Mouse (Mus musculus): ENCODE data around the gene H2afy2. TPM values are rescaled to one million over a fixed set of nuclear protein-coding genes. Genes with fewer than 3 reads are reported as not detected.

H2afy2 gene
- total and polyA plus RNA-seq, 3 experiments: 0.20 TPM; not detected in 2

- H3K4me1 ChIP-seq (ENCODE audit: control insufficient read depth in 1 of 2, insufficient read depth in 2 of 2): peaks cover 5 to 16% of the 10 kb centered on the region in 2 experiments; a peak in 3 of 4 replicates
- no peaks in the 10 kb centered on the region for H3K27me3 ChIP-seq (replicated peaks)
- no peaks in the 10 kb centered on the region for H3K79me2 ChIP-seq (replicated peaks; ENCODE audit: control insufficient read depth, extremely low read depth, insufficient read depth, poor library complexity, severe bottlenecking)
- H3K27ac ChIP-seq (ENCODE audit: insufficient read depth, low read depth): no peak overlapping the region
- DNase-seq (ENCODE audit: extremely low read depth): no peak
- no peak overlapping the region for H3K4me2 ChIP-seq (ENCODE audit: insufficient read depth, low read depth, poor library complexity, severe bottlenecking)
- H3K9me3 ChIP-seq (replicated peaks; ENCODE audit: low read length): no peaks in the 10 kb centered on the region
- dilution Hi-C loops (cut with MboI; ENCODE audit: extremely low pct_ligation_motif_present, extremely low pct_unique_long_range_greater_than_20kb, low sequenced_read_pairs) (no loop called here), in situ Hi-C loops (cut with MboI; ENCODE audit: low pct_ligation_motif_present, low pct_unique_long_range_greater_than_20kb, low sequenced_read_pairs) (no loop called here)
- no peak overlapping the region for H3K4me3 ChIP-seq (replicated peaks in 1 of 3; ENCODE audit: low read depth in 2 of 3, low read length in 2 of 3, poor library complexity in 1 of 3)
- no peak overlapping the region for H3K9ac ChIP-seq (ENCODE audit: insufficient read depth, low read depth)
- H3K36me3 ChIP-seq (replicated peaks in 1 of 2; ENCODE audit: control insufficient read depth in 1 of 2, insufficient read depth in 1 of 2, low read length in 1 of 2): peaks cover 32 to 72% of the 10 kb centered on the region in 2 experiments
- TF ChIP-seq NELFE (IDR thresholded peaks at IDR 0.05; ENCODE audit: low read depth, low read length) (no peak), POLR2AphosphoS2 (IDR thresholded peaks at IDR 0.05; ENCODE audit: low read depth, low read length) (0 out of 2 replicates have a peak, but pooled peaks have one; percentile 40)
Measured at GRCm38 (mm10) chr10:61693563-61693962, 90.4 kb downstream of the H2afy2 start.

DNA sequence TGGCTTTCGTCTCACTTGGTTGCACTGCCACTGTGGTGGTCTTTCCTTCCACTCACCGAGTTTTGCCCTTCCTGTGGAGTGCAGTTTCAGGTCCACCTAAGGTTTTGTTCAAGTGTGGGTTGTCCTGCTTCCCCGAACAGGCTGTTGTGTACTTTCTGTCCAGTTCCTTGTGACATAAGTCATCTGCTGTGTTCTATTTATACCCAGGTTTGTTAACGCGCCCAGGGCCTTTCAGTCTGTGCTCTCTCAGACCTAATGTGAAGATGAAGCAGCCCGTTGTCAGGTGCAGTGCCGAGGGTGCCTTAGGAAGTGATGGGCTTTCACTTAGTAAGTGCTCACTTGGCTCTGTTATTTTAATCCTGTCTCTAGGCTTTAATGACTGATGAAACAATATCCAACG, 94.5 kb downstream of the H2afy2 start:
- dilution Hi-C loops (cut with MboI; ENCODE audit: extremely low pct_ligation_motif_present, extremely low pct_unique_long_range_greater_than_20kb, low sequenced_read_pairs) (no loop called here), in situ Hi-C loops (cut with MboI; ENCODE audit: low pct_ligation_motif_present, low pct_unique_long_range_greater_than_20kb, low sequenced_read_pairs) (no loop called here)
- peaks cover 4% of the 10 kb centered on the region for H3K79me2 ChIP-seq (replicated peaks; ENCODE audit: control insufficient read depth, extremely low read depth, insufficient read depth, poor library complexity, severe bottlenecking)
- no peak overlapping the region for H3K4me3 ChIP-seq (replicated peaks in 1 of 3; ENCODE audit: low read depth in 2 of 3, low read length in 2 of 3, poor library complexity in 1 of 3)
- no peak overlapping the region for H3K27ac ChIP-seq (ENCODE audit: insufficient read depth, low read depth)
- H3K36me3 ChIP-seq (replicated peaks in 1 of 2; ENCODE audit: control insufficient read depth in 1 of 2, insufficient read depth in 1 of 2, low read length in 1 of 2): peaks cover 60 to 87% of the 10 kb centered on the region in 2 experiments
- no peaks in the 10 kb centered on the region for H3K4me1 ChIP-seq (ENCODE audit: control insufficient read depth in 1 of 2, insufficient read depth in 2 of 2)
- no peaks in the 10 kb centered on the region for H3K9me3 ChIP-seq (replicated peaks; ENCODE audit: low read length)
- H3K27me3 ChIP-seq (replicated peaks): no peaks in the 10 kb centered on the region
- H3K9ac ChIP-seq (ENCODE audit: insufficient read depth, low read depth): no peak overlapping the region
- no peak for DNase-seq (ENCODE audit: extremely low read depth)
- H3K4me2 ChIP-seq (ENCODE audit: insufficient read depth, low read depth, poor library complexity, severe bottlenecking): no peak overlapping the region
- TF ChIP-seq GABPA (IDR thresholded peaks at IDR 0.05; ENCODE audit: insufficient replicate concordance, low read depth, low read length) (no peak), CHD2 (IDR thresholded peaks at IDR 0.05; ENCODE audit: low read length) (no peak), MAZ (IDR thresholded peaks at IDR 0.05; ENCODE audit: low read depth, low read length) (no peak), ZKSCAN1 (IDR thresholded peaks at IDR 0.05; ENCODE audit: borderline replicate concordance, low read depth, low read length) (no peak), NRF1 (IDR thresholded peaks at IDR 0.05; ENCODE audit: low read depth, low read length) (no peak)

Other genes starting within 250 kb of the H2afy2 start
- not detected in 2 replicates for gene Npffr1, start 188.7 kb downstream of the H2afy2 start, total RNA-seq (2012; rRNA removed)
- gene Npffr1, start 188.7 kb downstream of the H2afy2 start, total RNA-seq (2014; rRNA removed): not detected in 2 replicates
- gene Npffr1, start 188.7 kb downstream of the H2afy2 start, polyA plus RNA-seq (2012; ENCODE audit: insufficient read length, low read depth): not detected in 2 replicates
- gene Ppa1, start 135.6 kb downstream of the H2afy2 start, total RNA-seq (2012; rRNA removed): 178 and 257 TPM in 2 replicates
- 337 and 352 TPM in 2 replicates for gene Ppa1, start 135.6 kb downstream of the H2afy2 start, total RNA-seq (2014; rRNA removed)
- gene Ppa1, start 135.6 kb downstream of the H2afy2 start, polyA plus RNA-seq (2012; ENCODE audit: insufficient read length, low read depth): 249 and 250 TPM in 2 replicates
- gene Sar1a, start 103.8 kb downstream of the H2afy2 start, total RNA-seq (2012; rRNA removed): 97.1 and 121 TPM in 2 replicates
- gene Sar1a, start 103.8 kb downstream of the H2afy2 start, total RNA-seq (2014; rRNA removed): 184 and 187 TPM in 2 replicates
- 128 and 166 TPM in 2 replicates for gene Sar1a, start 103.8 kb downstream of the H2afy2 start, polyA plus RNA-seq (2012; ENCODE audit: insufficient read length, low read depth)
- gene Tysnd1, start 88.6 kb downstream of the H2afy2 start, total RNA-seq (2012; rRNA removed): 38.9 and 39.4 TPM in 2 replicates
- 20.5 and 23.2 TPM in 2 replicates for gene Tysnd1, start 88.6 kb downstream of the H2afy2 start, total RNA-seq (2014; rRNA removed)
- gene Tysnd1, start 88.6 kb downstream of the H2afy2 start, polyA plus RNA-seq (2012; ENCODE audit: insufficient read length, low read depth): 42.2 and 45.1 TPM in 2 replicates
- 15.4 and 17.9 TPM in 2 replicates for gene Aifm2, start 68.9 kb downstream of the H2afy2 start, total RNA-seq (2012; rRNA removed)
- gene Aifm2, start 68.9 kb downstream of the H2afy2 start, total RNA-seq (2014; rRNA removed): 10.1 and 11.2 TPM in 2 replicates
- 12.4 and 16.7 TPM in 2 replicates for gene Aifm2, start 68.9 kb downstream of the H2afy2 start, polyA plus RNA-seq (2012; ENCODE audit: insufficient read length, low read depth)
- gene Col13a1, start 195.0 kb upstream of the H2afy2 start, total RNA-seq (2012; rRNA removed): not detected in 2 replicates
- gene Col13a1, start 195.0 kb upstream of the H2afy2 start, total RNA-seq (2014; rRNA removed): not detected in 2 replicates
- not detected in 2 replicates for gene Col13a1, start 195.0 kb upstream of the H2afy2 start, polyA plus RNA-seq (2012; ENCODE audit: insufficient read length, low read depth)

Data from CH12.LX (cell line).